Mouse (Mus musculus): ENCODE results near the gene Ano8. TPM values are rescaled to one million over a fixed set of nuclear protein-coding genes. Genes with fewer than 3 reads are reported as not detected.
"Not testable (repeated sequence)": the region's sequence is repeated elsewhere in the genome, so short reads cannot be mapped to it uniquely, and the experiment has no call there.

Gene Ano8
- total RNA-seq (2014; rRNA removed) (2.3 and 3.8 TPM in 2 replicates), polyA plus RNA-seq (2012; rRNA removed) (3.7 and 5.2 TPM in 2 replicates)

GRCm38 (mm10) chr8:71485142-71486135 lies at the start of gene Ano8:
Gene Ano8 (minus strand): TSS chr8:71485963.
- Histone ChIP-seq H3K79me2 (ENCODE audit: control insufficient read depth, insufficient read depth, low read length) (peaks cover 6% of the 10 kb centered on the region; the same call in 1 of the 2 replicates), H3K4me1 (ENCODE audit: control insufficient read depth, insufficient read depth, low read length) (peaks cover 6% of the 10 kb centered on the region), H3K27ac (replicated peaks; ENCODE audit: insufficient read depth, low read depth, low read length) (no peak within 1 kb of the TSS), H3K36me3 (ENCODE audit: control insufficient read depth, insufficient read depth, low read length) (no peaks in the 10 kb centered on the region), H3K27me3 (ENCODE audit: control insufficient read depth, insufficient read depth, low read length) (no peaks in the 10 kb centered on the region), H3K4me3 (ENCODE audit: insufficient read depth, low read depth, low read length) (peak within 1 kb of the TSS; percentile 62), H3K9ac (ENCODE audit: low read depth, low read length) (peak within 1 kb of the TSS; percentile 83)
- 8% methylated on average over 58 of the region's 58 CpGs for WGBS
- peak; percentile 47 for DNase-seq (ENCODE audit: extremely low read depth, low read depth, low spot score)
- TF ChIP-seq CTCF (IDR thresholded peaks at IDR 0.05; ENCODE audit: low read depth, low read length) (no peak), POLR2A (IDR thresholded peaks at IDR 0.05; ENCODE audit: extremely low read depth, insufficient read depth, low read length) (no peak)

GRCm38 (mm10) chr8:71534263-71534810 lies 48.6 kb upstream of the Ano8 start:
- no peak overlapping the region for H3K4me3 ChIP-seq (ENCODE audit: insufficient read depth, low read depth, low read length)
- H3K4me1 ChIP-seq (ENCODE audit: control insufficient read depth, insufficient read depth, low read length), result peaks cover 23% of the 10 kb centered on the region
- no peaks in the 10 kb centered on the region for H3K27me3 ChIP-seq (ENCODE audit: control insufficient read depth, insufficient read depth, low read length)
- TF ChIP-seq CTCF (IDR thresholded peaks at IDR 0.05; ENCODE audit: low read depth, low read length) (peak; percentile 52; the same call in 1 of the 2 replicates), POLR2A (IDR thresholded peaks at IDR 0.05; ENCODE audit: extremely low read depth, insufficient read depth, low read length) (no peak)
- peak; percentile 81 for DNase-seq (ENCODE audit: extremely low read depth, low read depth, low spot score)
- H3K36me3 ChIP-seq (ENCODE audit: control insufficient read depth, insufficient read depth, low read length), result no peaks in the 10 kb centered on the region
- 34% methylated on average over 3 of the region's 3 CpGs for whole genome bisulfite sequencing
- H3K79me2 ChIP-seq (ENCODE audit: control insufficient read depth, insufficient read depth, low read length), result peaks cover 19% of the 10 kb centered on the region; the same call in 1 of the 2 replicates
- peak overlapping the region; percentile 58 for H3K27ac ChIP-seq (replicated peaks; ENCODE audit: insufficient read depth, low read depth, low read length)
- H3K9ac ChIP-seq (ENCODE audit: low read depth, low read length), result no peak overlapping the region

GRCm38 (mm10) chr8:71530735-71531467 lies 45.1 kb upstream of the Ano8 start:
- H3K27me3 ChIP-seq (ENCODE audit: control insufficient read depth, insufficient read depth, low read length); H3K79me2 ChIP-seq (ENCODE audit: control insufficient read depth, insufficient read depth, low read length); H3K36me3 ChIP-seq (ENCODE audit: control insufficient read depth, insufficient read depth, low read length); H3K27ac ChIP-seq (replicated peaks; ENCODE audit: insufficient read depth, low read depth, low read length); H3K9ac ChIP-seq (ENCODE audit: low read depth, low read length); H3K4me3 ChIP-seq (ENCODE audit: insufficient read depth, low read depth, low read length): not testable (repeated sequence)
- peak; percentile 40 for TF ChIP-seq CTCF (IDR thresholded peaks at IDR 0.05; ENCODE audit: low read depth, low read length)
- H3K4me1 ChIP-seq (ENCODE audit: control insufficient read depth, insufficient read depth, low read length), result peaks cover 14% of the 10 kb centered on the region
- peak; percentile 33 for DNase-seq (ENCODE audit: extremely low read depth, low read depth, low spot score)
- WGBS, result 81% methylated on average over 7 of the region's 12 CpGs

- Histone ChIP-seq H3K36me3 (ENCODE audit: control insufficient read depth, insufficient read depth, low read length) (no peaks in the 10 kb centered on the region), H3K27ac (replicated peaks; ENCODE audit: insufficient read depth, low read depth, low read length) (peak overlapping the region; percentile 67), H3K4me3 (ENCODE audit: insufficient read depth, low read depth, low read length) (no peak overlapping the region), H3K27me3 (ENCODE audit: control insufficient read depth, insufficient read depth, low read length) (no peaks in the 10 kb centered on the region), H3K4me1 (ENCODE audit: control insufficient read depth, insufficient read depth, low read length) (no peaks in the 10 kb centered on the region; the same call in 1 of the 2 replicates), H3K79me2 (ENCODE audit: control insufficient read depth, insufficient read depth, low read length) (no peaks in the 10 kb centered on the region), H3K9ac (ENCODE audit: low read depth, low read length) (no peak overlapping the region)
- WGBS, result 78% methylated on average over 11 of the region's 11 CpGs
- DNase-seq (ENCODE audit: extremely low read depth, low read depth, low spot score), result no peak
- TF ChIP-seq POLR2A (IDR thresholded peaks at IDR 0.05; ENCODE audit: extremely low read depth, insufficient read depth, low read length) (no peak), CTCF (IDR thresholded peaks at IDR 0.05; ENCODE audit: low read depth, low read length) (no peak)
Measured at GRCm38 (mm10) chr8:71528362-71529073, 42.8 kb upstream of the Ano8 start.

- 71% methylated on average over 3 of the region's 3 CpGs for WGBS
- Histone ChIP-seq H3K27me3 (ENCODE audit: control insufficient read depth, insufficient read depth, low read length) (no peaks in the 10 kb centered on the region), H3K79me2 (ENCODE audit: control insufficient read depth, insufficient read depth, low read length) (no peaks in the 10 kb centered on the region), H3K4me3 (ENCODE audit: insufficient read depth, low read depth, low read length) (no peak overlapping the region), H3K27ac (replicated peaks; ENCODE audit: insufficient read depth, low read depth, low read length) (peak overlapping the region; percentile 44), H3K4me1 (ENCODE audit: control insufficient read depth, insufficient read depth, low read length) (no peaks in the 10 kb centered on the region; the same call in 1 of the 2 replicates), H3K36me3 (ENCODE audit: control insufficient read depth, insufficient read depth, low read length) (no peaks in the 10 kb centered on the region), H3K9ac (ENCODE audit: low read depth, low read length) (no peak overlapping the region)
- no peak for DNase-seq (ENCODE audit: extremely low read depth, low read depth, low spot score)
- no peak for TF ChIP-seq POLR2A (IDR thresholded peaks at IDR 0.05; ENCODE audit: extremely low read depth, insufficient read depth, low read length)
- no peak for TF ChIP-seq CTCF (IDR thresholded peaks at IDR 0.05; ENCODE audit: low read depth, low read length)
Measured at GRCm38 (mm10) chr8:71527162-71527870, 41.6 kb upstream of the Ano8 start.
